Mouse (Mus musculus): ENCODE measurements around the gene Brd3os. TPM values are rescaled to one million over a fixed set of nuclear protein-coding genes. Genes with fewer than 3 reads are reported as not detected.
A peak's percentile ranks its signal among the peaks of the same experiment; 100 is the strongest.

The Brd3os gene
- polyA plus RNA-seq, 1 experiment from 2014 or later: 8.1 TPM

DNA sequence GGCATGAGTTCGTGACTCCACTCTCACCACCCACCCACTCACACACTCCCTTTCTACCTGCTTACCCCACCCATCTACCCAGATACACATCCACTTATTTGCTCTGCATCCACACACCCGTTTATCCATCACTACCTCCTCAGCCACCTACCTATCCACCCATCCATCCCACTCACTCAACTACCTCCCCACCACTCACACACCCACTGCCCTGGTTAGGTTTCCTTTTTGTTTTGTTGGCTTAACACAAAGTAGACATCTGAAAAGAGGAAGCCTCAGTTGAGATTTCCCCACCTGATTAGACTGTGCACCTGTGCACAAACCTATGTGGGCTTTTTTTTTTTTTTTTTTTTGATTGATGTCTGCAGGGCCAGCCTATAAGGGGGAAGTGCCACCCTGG, 9.5 kb upstream of the Brd3os start:
- H3K9ac ChIP-seq: no peak overlapping the region
- no peak overlapping the region for H3K4me3 ChIP-seq (ENCODE audit: low read depth, low read length)
- H3K9me3 ChIP-seq (ENCODE audit: low read depth, low read length): no peaks in the 10 kb centered on the region
- H3K36me3 ChIP-seq (ENCODE audit: insufficient read depth): no peaks in the 10 kb centered on the region
- H3K4me2 ChIP-seq: no peak overlapping the region
- DNase-seq (no peak), ATAC-seq (ENCODE audit: insufficient read depth) (no peak)
- no peaks in the 10 kb centered on the region for H3K27me3 ChIP-seq (ENCODE audit: insufficient read depth, low read length)
- H3K27ac ChIP-seq (ENCODE audit: low read depth): no peak overlapping the region
- WGBS: 59% methylated on average over 2 of the region's 2 CpGs
- TF ChIP-seq CTCF (IDR thresholded peaks at IDR 0.05; ENCODE audit: low read depth): no peak
- H3K4me1 ChIP-seq (ENCODE audit: insufficient read depth): peaks cover 3% of the 10 kb centered on the region; the same call in 1 of the 2 replicates

DNA sequence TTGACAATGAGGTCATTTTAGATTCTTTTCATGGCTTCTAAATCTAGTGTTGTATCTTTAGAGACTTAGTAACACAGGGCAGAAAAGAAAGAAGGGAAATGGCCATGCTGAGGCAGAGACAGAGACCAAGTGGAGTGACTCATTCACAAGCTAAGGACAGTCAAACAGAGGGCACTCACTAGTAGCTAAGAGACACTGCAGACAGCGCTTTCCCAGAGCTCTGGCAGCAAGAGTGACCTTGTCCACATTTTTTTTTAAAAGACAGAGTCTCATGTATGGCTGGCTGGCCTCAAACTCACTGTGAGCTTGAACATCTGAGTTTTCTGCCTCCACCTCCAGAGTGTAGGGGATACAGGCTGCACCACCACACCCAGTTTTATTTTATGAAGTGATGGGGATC, 4.2 kb upstream of the Brd3os start:
- Histone ChIP-seq H3K4me3 (ENCODE audit: low read depth, low read length) (no peak overlapping the region), H3K4me1 (ENCODE audit: insufficient read depth) (peaks cover 3% of the 10 kb centered on the region; the same call in 1 of the 2 replicates), H3K27me3 (ENCODE audit: insufficient read depth, low read length) (no peaks in the 10 kb centered on the region), H3K9ac (no peak overlapping the region), H3K9me3 (ENCODE audit: low read depth, low read length) (no peaks in the 10 kb centered on the region), H3K27ac (ENCODE audit: low read depth) (no peak overlapping the region), H3K4me2 (no peak overlapping the region), H3K36me3 (ENCODE audit: insufficient read depth) (no peaks in the 10 kb centered on the region)
- DNase-seq (no peak), ATAC-seq (ENCODE audit: insufficient read depth) (no peak)
- no peak for TF ChIP-seq CTCF (IDR thresholded peaks at IDR 0.05; ENCODE audit: low read depth)
- 57% methylated on average over 1 of the region's 1 CpGs for WGBS

DNA sequence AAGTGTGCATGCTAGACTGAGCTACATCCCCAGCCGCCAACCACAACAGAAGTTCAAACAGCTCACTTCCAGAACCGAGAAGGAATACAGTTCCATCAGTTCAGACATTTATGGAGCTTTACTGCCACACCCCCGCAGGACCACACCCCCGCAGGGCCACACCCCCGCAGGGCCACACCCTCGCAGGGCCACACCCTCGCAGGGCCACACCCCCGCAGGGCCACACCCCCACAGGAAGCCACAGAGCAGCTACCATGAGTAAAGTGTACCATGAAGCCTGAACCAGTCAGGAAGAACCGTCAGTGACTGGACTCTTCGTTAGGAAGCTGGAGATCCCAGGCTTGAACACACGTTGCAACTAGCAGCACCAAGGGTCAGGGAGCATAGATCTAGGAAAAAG, 3.8 kb upstream of the Brd3os start:
- peak; percentile 38 for DNase-seq
- H3K4me2 ChIP-seq: no peak overlapping the region
- no peak overlapping the region for H3K4me3 ChIP-seq (ENCODE audit: low read depth, low read length)
- no peaks in the 10 kb centered on the region for H3K27me3 ChIP-seq (ENCODE audit: insufficient read depth, low read length)
- H3K4me1 ChIP-seq (ENCODE audit: insufficient read depth): peaks cover 5% of the 10 kb centered on the region; the same call in 1 of the 2 replicates
- TF ChIP-seq CTCF (IDR thresholded peaks at IDR 0.05; ENCODE audit: low read depth): no peak
- H3K9me3 ChIP-seq (ENCODE audit: low read depth, low read length): no peaks in the 10 kb centered on the region
- no peaks in the 10 kb centered on the region for H3K36me3 ChIP-seq (ENCODE audit: insufficient read depth)
- ATAC-seq (ENCODE audit: insufficient read depth): no peak
- no peak overlapping the region for H3K9ac ChIP-seq
- H3K27ac ChIP-seq (ENCODE audit: low read depth): no peak overlapping the region
- 17% methylated on average over 11 of the region's 11 CpGs for WGBS

DNA sequence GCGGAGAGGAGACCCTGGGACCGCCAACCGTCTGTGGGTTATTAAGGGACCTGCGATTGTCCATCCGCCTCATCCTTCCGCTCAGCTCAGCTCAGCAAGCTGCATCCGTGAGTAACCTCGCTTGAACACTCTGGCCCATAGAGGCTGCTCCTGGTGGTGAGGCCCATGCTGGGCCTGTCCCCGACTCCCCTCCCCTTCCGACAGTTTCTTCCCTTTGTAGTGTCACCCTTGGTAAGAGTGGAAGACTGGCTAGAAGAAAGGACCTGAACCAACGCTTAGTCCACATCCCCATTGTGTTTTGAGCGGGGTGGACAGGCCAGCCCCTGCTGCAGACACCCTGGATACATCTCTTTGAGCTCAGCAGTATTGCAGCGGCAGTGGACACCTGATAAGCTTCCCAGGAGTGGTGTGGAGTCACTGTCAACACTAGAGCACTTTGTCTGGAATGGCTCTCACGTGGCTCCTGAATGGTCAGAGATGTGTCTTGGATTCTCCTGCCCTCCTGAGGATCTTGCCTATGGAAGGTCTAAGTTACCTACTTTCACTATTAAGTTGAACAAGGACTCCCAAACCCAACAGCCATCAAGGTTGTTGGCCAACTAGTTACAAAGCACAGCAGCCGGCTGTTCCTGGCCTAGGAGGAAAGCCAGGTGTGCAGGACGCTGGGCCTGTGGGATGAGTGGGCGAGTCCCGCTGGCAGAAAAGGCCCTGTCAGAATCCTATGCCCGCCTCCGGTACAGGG, 755 bp downstream of the Brd3os start:
- peak; percentile 45 for ATAC-seq (ENCODE audit: insufficient read depth)
- Histone ChIP-seq H3K27ac (ENCODE audit: low read depth) (peak overlapping the region; percentile 65; the same call in 1 of the 2 replicates), H3K9ac (peak overlapping the region; percentile 59), H3K4me2 (peak overlapping the region; percentile 84), H3K4me3 (ENCODE audit: low read depth, low read length) (peak overlapping the region; percentile 55), H3K36me3 (ENCODE audit: insufficient read depth) (peaks cover 34% of the 10 kb centered on the region), H3K4me1 (ENCODE audit: insufficient read depth) (peaks cover 5% of the 10 kb centered on the region; the same call in 1 of the 2 replicates), H3K27me3 (ENCODE audit: insufficient read depth, low read length) (no peaks in the 10 kb centered on the region), H3K9me3 (ENCODE audit: low read depth, low read length) (no peaks in the 10 kb centered on the region)
- DNase-seq: no peak
- TF ChIP-seq CTCF (IDR thresholded peaks at IDR 0.05; ENCODE audit: low read depth): no peak
- WGBS: 28% methylated on average over 20 of the region's 20 CpGs

DNA sequence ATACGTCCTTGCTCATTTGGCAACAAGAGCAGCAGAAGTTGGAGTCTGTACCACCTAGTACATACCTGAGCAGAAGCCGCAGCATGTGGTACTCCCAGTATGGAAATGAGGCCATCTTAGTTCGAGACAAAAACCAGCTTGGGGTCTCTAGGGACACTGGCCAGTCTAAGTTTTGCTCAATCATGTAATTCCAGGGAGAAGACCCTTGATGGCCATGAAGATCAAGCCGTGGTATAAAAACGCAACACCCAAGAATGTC, 1.3 kb downstream of the Brd3os start:
- H3K4me2 ChIP-seq: peak overlapping the region; percentile 84; the same call in 1 of the 2 replicates
- H3K4me3 ChIP-seq (ENCODE audit: low read depth, low read length): 0 out of 2 replicates have a peak overlapping the region, but pooled peaks have one; percentile 55
- DNase-seq (no peak), ATAC-seq (ENCODE audit: insufficient read depth) (no peak)
- H3K27ac ChIP-seq (ENCODE audit: low read depth): no peak overlapping the region
- 74% methylated on average over 5 of the region's 5 CpGs for WGBS
- H3K9me3 ChIP-seq (ENCODE audit: low read depth, low read length): no peaks in the 10 kb centered on the region
- no peak overlapping the region for H3K9ac ChIP-seq
- no peaks in the 10 kb centered on the region for H3K27me3 ChIP-seq (ENCODE audit: insufficient read depth, low read length)
- peaks cover 5% of the 10 kb centered on the region; the same call in 1 of the 2 replicates for H3K4me1 ChIP-seq (ENCODE audit: insufficient read depth)
- no peak for TF ChIP-seq CTCF (IDR thresholded peaks at IDR 0.05; ENCODE audit: low read depth)
- H3K36me3 ChIP-seq (ENCODE audit: insufficient read depth): peaks cover 39% of the 10 kb centered on the region

DNA sequence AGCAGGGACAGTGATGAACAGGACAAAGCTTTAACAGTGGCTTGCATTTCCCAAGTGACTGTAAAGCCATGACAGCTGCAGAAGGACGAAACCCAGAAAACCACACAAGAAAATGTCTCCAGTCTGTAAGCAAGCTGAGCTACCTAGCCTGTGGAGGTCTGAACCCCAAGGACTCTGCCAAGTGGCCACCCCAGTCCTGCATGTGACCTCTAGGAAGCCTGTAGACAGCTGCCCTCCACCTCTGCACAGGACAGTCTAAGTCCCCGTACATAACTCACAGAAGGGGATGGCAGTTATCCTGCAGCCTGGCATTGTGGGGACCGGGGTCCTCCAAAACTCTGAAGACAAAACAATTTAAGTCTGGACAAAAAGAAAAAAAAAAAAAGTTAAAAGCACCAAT, 3.8 kb downstream of the Brd3os start:
- Histone ChIP-seq H3K9me3 (ENCODE audit: low read depth, low read length) (no peaks in the 10 kb centered on the region), H3K9ac (no peak overlapping the region), H3K4me1 (ENCODE audit: insufficient read depth) (peaks cover 5% of the 10 kb centered on the region; the same call in 1 of the 2 replicates), H3K27ac (ENCODE audit: low read depth) (no peak overlapping the region), H3K27me3 (ENCODE audit: insufficient read depth, low read length) (no peaks in the 10 kb centered on the region), H3K4me3 (ENCODE audit: low read depth, low read length) (no peak overlapping the region), H3K36me3 (ENCODE audit: insufficient read depth) (peaks cover 64% of the 10 kb centered on the region), H3K4me2 (no peak overlapping the region)
- WGBS: 89% methylated on average over 3 of the region's 3 CpGs
- TF ChIP-seq CTCF (IDR thresholded peaks at IDR 0.05; ENCODE audit: low read depth): no peak
- no peak for DNase-seq
- no peak for ATAC-seq (ENCODE audit: insufficient read depth)

DNA sequence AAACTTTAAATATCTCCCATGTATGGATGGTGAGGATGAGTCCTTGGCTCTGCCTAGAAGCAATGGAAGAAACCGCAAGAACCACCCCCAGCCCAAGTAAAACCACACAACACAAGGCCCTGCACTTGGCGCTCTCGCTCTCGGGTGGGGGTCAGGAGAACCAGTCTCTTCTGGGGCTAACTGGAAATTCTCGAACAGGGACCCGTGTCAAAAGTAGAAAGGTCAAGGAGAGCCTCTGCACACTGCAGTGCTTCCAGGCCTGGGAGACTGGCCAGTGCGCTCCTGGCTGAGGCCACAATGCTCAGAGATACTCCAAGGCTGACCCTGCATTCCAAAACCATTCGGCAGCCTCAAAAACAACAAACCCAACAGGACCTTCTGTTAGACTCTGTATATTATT, 4.7 kb downstream of the Brd3os start:
- H3K9ac ChIP-seq: no peak overlapping the region
- H3K27ac ChIP-seq (ENCODE audit: low read depth): no peak overlapping the region
- no peak for TF ChIP-seq CTCF (IDR thresholded peaks at IDR 0.05; ENCODE audit: low read depth)
- 85% methylated on average over 8 of the region's 8 CpGs for WGBS
- no peak overlapping the region for H3K4me2 ChIP-seq
- H3K9me3 ChIP-seq (ENCODE audit: low read depth, low read length): no peaks in the 10 kb centered on the region
- H3K36me3 ChIP-seq (ENCODE audit: insufficient read depth): peaks cover 73% of the 10 kb centered on the region
- ATAC-seq (ENCODE audit: insufficient read depth) (no peak), DNase-seq (no peak)
- peaks cover 5% of the 10 kb centered on the region; the same call in 1 of the 2 replicates for H3K4me1 ChIP-seq (ENCODE audit: insufficient read depth)
- no peak overlapping the region for H3K4me3 ChIP-seq (ENCODE audit: low read depth, low read length)
- H3K27me3 ChIP-seq (ENCODE audit: insufficient read depth, low read length): no peaks in the 10 kb centered on the region
